ENCODE assay signal across 8 mouse cellular contexts in the genomic region with DNA sequence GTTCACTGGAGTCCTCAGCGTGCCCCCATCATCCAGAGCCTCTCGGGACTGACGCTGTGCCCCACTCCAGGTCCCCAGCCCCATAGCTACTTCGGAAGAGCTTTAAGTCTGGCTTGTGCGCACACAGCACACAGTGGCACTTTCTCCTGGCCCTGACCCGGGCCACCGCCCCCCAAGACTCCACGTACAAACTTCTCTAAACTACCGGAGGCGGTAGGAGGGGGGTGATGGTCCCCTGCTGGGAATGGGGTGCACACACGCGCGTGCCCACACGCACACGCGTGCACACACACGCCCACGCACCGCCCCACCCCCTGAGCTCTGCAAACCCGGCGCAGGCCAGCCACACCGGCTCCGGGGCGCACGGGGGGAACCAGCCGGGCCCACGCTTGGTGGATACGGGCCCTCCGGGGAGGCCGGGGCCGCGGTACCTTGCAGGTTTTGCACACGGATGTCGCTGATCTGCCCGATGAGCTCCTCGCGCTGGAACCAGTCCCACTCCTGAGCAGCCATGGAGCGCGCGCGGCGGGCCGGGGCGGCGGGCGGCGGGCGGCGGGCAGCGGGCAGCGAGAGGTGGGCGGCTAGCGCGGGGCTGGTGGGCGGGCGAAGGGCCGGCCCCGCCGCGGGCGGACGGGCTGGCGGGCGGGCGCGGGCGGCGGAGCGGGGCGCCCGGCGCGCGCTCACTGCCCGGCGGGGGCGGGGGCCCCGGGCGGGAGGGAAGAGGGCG. TPM values are rescaled to one million over a fixed set of nuclear protein-coding genes. Genes with fewer than 3 reads are reported as not detected.
A peak's percentile ranks its signal among the peaks of the same experiment; 100 is the strongest.
DNase-seq lines count a peak whose midpoint lies in the region; ATAC-seq and TF ChIP-seq lines count a peak whose summit lies in the region.

A gene (minus strand): TSS at position 638 of the 727 bp plus-strand sequence.

- H3K9ac ChIP-seq in limb, embryonic 12.5 days (replicated peaks) = peak within 1 kb of the TSS; percentile 87

- no peaks in the 10 kb centered on the region for H3K36me3 ChIP-seq in limb, embryonic 12.5 days
- no peaks in the 10 kb centered on the region for H3K36me3 ChIP-seq in myocyte (ENCODE audit: control insufficient read depth, insufficient read depth)

- peaks cover 10% of the 10 kb centered on the region for H3K4me1 ChIP-seq in bone marrow macrophage, adult 2 months (ENCODE audit: control insufficient read depth, insufficient read depth, low read length)
- H3K4me1 ChIP-seq in limb, embryonic 12.5 days (replicated peaks) = peaks cover 26% of the 10 kb centered on the region

- TF ChIP-seq POLR2A in bone marrow macrophage, adult 2 months (IDR thresholded peaks at IDR 0.05; ENCODE audit: borderline replicate concordance, low read depth, low read length) = no peak
- TF ChIP-seq POLR2A in myocyte (IDR thresholded peaks at IDR 0.05; ENCODE audit: insufficient read length, low read depth) = no peak

- under 1% methylated on average over 38 of the region's 80 CpGs for WGBS in limb, embryonic 12.5 days

- peak within 1 kb of the TSS; percentile 88 for H3K4me2 ChIP-seq in limb, embryonic 12.5 days
- peak within 1 kb of the TSS; percentile 15 for H3K4me2 ChIP-seq in myocyte (ENCODE audit: low read depth)

- intact Hi-C loops in heart, postnatal 25 days (cut with DNase I) = no loop called here

- H3K27me3 ChIP-seq in limb, embryonic 12.5 days = no peaks in the 10 kb centered on the region; the same call in 1 of the 2 replicates
- H3K27me3 ChIP-seq in myocyte (ENCODE audit: control insufficient read depth, insufficient read depth, insufficient read length) = peaks cover 29% of the 10 kb centered on the region

- peak within 1 kb of the TSS; percentile 45 for H3K4me3 ChIP-seq in bone marrow macrophage, adult 2 months (ENCODE audit: insufficient read depth, low read length)
- peak within 1 kb of the TSS; percentile 78 for H3K4me3 ChIP-seq in limb, embryonic 12.5 days (replicated peaks)
- no peak within 1 kb of the TSS for H3K4me3 ChIP-seq in myocyte

- H3K79me2 ChIP-seq in myocyte (ENCODE audit: control insufficient read depth, insufficient read depth) = no peaks in the 10 kb centered on the region

- ATAC-seq in limb, embryonic 12.5 days (ENCODE audit: insufficient number of reproducible peaks, insufficient read depth, low FRiP score, low TSS enrichment, low read depth) = peak; percentile 37; the same call in 1 of the 2 replicates

- peak; percentile 92 for DNase-seq in heart, adult 11 months
- DNase-seq in heart, postnatal 25 days (ENCODE audit: low spot score) = no peak
- peak; percentile 51 to 52 for DNase-seq in frontal cortex, postnatal 36 days (ENCODE audit: low spot score in 2 of 2)
- DNase-seq in kidney, adult 11 months = peak; percentile 55
- DNase-seq in ovary, adult 18-20 months (ENCODE audit: low spot score) = no peak

- no peak within 1 kb of the TSS for H3ac ChIP-seq in myocyte (ENCODE audit: control insufficient read depth, insufficient read length)

- H3K9me3 ChIP-seq in limb, embryonic 12.5 days = peaks cover 10% of the 10 kb centered on the region; the same call in 1 of the 2 replicates

- no peak for TF ChIP-seq CTCF in bone marrow macrophage, adult 2 months (IDR thresholded peaks at IDR 0.05; ENCODE audit: low read depth, low read length)

- no peak within 1 kb of the TSS for H3K27ac ChIP-seq in bone marrow macrophage, adult 2 months (ENCODE audit: insufficient read depth, low read depth, low read length)
- peak within 1 kb of the TSS; percentile 75 for H3K27ac ChIP-seq in limb, embryonic 12.5 days

TF ChIP-seq in myocyte, 11 proteins besides CTCF, POLR2A, EP300 and RAD21:
- TF ChIP-seq CEBPB (IDR thresholded peaks at IDR 0.05; ENCODE audit: insufficient read depth, poor library complexity, severe bottlenecking) (no peak), TCF3 (IDR thresholded peaks at IDR 0.05; ENCODE audit: insufficient read length, low read depth) (no peak), E2F4 (IDR thresholded peaks at IDR 0.05; ENCODE audit: insufficient read depth) (no peak)
TF ChIP-seq in myocyte: peak in this region for 0.

RNA-seq across cellular contexts. Expression of the gene that starts here (rescaled TPM):
- total RNA-seq in heart, postnatal 25 days (2021) = 1 to 10 TPM; 2.8 to 3.5 TPM
- polyA plus RNA-seq in bone marrow macrophage, adult 2 months (2012; ENCODE audit: insufficient read depth, insufficient read length, missing spikeins) = not detected in 2 replicates
- polyA plus RNA-seq in limb, embryonic 12.5 days (2016; fragmentation: Nextera tagmentation; extraction: Ambion mirVana) = 4.8 and 5.2 TPM in 2 replicates
- 0.07 TPM for polyA plus RNA-seq in myocyte (2012; fragmentation: generic; extraction: Trizol)

Comparison
In these comparisons a context has a peak if more than half of its experiments do, and no peak if none do; other contexts are left out.
1. DNase-seq: peak in heart, adult 11 months (single experiment), frontal cortex, postnatal 36 days (2 of 2) and kidney, adult 11 months (single experiment); none in heart, postnatal 25 days (single experiment) and ovary, adult 18-20 months (single experiment).